11 mouse cellular contexts compared by ENCODE assay signal in the genomic region with DNA sequence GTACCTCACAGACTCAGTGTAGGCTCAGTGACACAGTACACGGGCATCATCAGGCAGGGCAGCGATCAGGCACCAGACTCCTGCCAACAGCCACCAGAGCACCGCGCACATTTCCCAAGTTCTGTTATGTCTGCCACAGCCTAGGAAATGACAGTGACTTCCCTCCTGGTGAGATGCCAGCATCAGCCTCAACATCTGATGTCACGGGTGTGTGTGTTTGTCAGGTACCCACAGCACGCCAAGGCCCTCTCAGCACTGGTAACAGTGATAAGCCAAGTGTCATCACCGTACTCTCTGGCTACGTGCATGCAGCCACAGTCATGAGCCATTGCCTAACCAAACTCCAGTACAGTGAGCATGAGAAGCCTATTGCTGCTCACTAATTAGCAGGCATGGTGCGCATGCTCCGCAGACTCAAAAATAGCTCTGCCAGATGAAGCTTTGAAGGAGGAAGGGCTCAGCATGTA. TPM values are rescaled to one million over a fixed set of nuclear protein-coding genes. Genes with fewer than 3 reads are reported as not detected.
DNase-seq lines count a peak whose midpoint lies in the region; ATAC-seq lines count a peak whose summit lies in the region.
"Had no signal": no experiment of that assay in that cellular context is flagged by ENCODE, and none has a peak within 500 bp of the region (broad histone marks: within the 10 kb centered on the region; RNA-seq: fewer than 3 reads in every experiment).

No protein-coding gene starts in this region.

- no peak for DNase-seq in frontal cortex, postnatal 14 days (ENCODE audit: low spot score in 2 of 2)
- peak; percentile 73 for DNase-seq in 416B (ENCODE audit: low read depth)
- peak; percentile 16 to 26 for DNase-seq in heart, postnatal 10 days
- DNase-seq in kidney, postnatal 14 days, result no peak
- no peak for DNase-seq in thymus, postnatal 14 days
- DNase-seq in hindbrain, embryonic 11.5 days (ENCODE audit: low spot score), result no peak
- DNase-seq: gastrocnemius, postnatal 25 days had no signal

- H3K27me3 ChIP-seq in liver, embryonic 16.5 days (ENCODE audit: control insufficient read depth, insufficient read depth, low read depth, low read length), result no peaks in the 10 kb centered on the region
- no peaks in the 10 kb centered on the region for H3K27me3 ChIP-seq in hindbrain, embryonic 11.5 days (ENCODE audit: control insufficient read depth, insufficient read depth, low read length)

- H3K36me3 ChIP-seq in liver, embryonic 16.5 days (ENCODE audit: control insufficient read depth, insufficient read depth), result no peaks in the 10 kb centered on the region
- no peaks in the 10 kb centered on the region for H3K36me3 ChIP-seq in hindbrain, embryonic 11.5 days (ENCODE audit: control insufficient read depth, insufficient read depth, low read length)

- H3K4me3 ChIP-seq in liver, embryonic 16.5 days (ENCODE audit: low read depth, low read length), result no peak overlapping the region
- no peak overlapping the region for H3K4me3 ChIP-seq in hindbrain, embryonic 11.5 days (ENCODE audit: low read depth, low read length)
- H3K4me3 ChIP-seq: left cerebral cortex, adult 2 months had no signal

- H3K4me1 ChIP-seq in liver, embryonic 16.5 days (ENCODE audit: control insufficient read depth, low read depth, low read length), result peaks cover 10% of the 10 kb centered on the region
- H3K4me1 ChIP-seq in hindbrain, embryonic 11.5 days (replicated peaks; ENCODE audit: control insufficient read depth, insufficient read depth, low read length), result no peaks in the 10 kb centered on the region

- peak; percentile 89 for ATAC-seq in frontal cortex, adult (ENCODE audit: low TSS enrichment)
- no peak for ATAC-seq in liver, embryonic 16.5 days (ENCODE audit: low read depth)
- ATAC-seq in hindbrain, embryonic 11.5 days (ENCODE audit: low FRiP score), result no peak

- no peaks in the 10 kb centered on the region for H3K9me3 ChIP-seq in liver, embryonic 16.5 days (replicated peaks; ENCODE audit: control insufficient read depth, low read length)
- H3K9me3 ChIP-seq in hindbrain, embryonic 11.5 days (ENCODE audit: control insufficient read depth, low read length), result no peaks in the 10 kb centered on the region

- 60% methylated on average over 10 of the region's 10 CpGs for WGBS in liver, embryonic 16.5 days (ENCODE audit: insufficient replicate concordance)
- WGBS in hindbrain, embryonic 11.5 days, result 88% methylated on average over 10 of the region's 10 CpGs

- intact Hi-C loops in heart, postnatal 10 days (cut with DNase I), result no loop called here

- H3K4me2 ChIP-seq in liver, embryonic 16.5 days (ENCODE audit: low read depth, low read length), result no peak overlapping the region
- H3K4me2 ChIP-seq in hindbrain, embryonic 11.5 days (replicated peaks; ENCODE audit: low read depth, low read length), result no peak overlapping the region

- H3K9ac ChIP-seq in liver, embryonic 16.5 days (ENCODE audit: low read depth, low read length), result no peak overlapping the region
- H3K9ac ChIP-seq in hindbrain, embryonic 11.5 days (ENCODE audit: low read depth, low read length), result no peak overlapping the region

- peak overlapping the region; percentile 83 for H3K27ac ChIP-seq in liver, embryonic 16.5 days (ENCODE audit: low read length)
- no peak overlapping the region for H3K27ac ChIP-seq in hindbrain, embryonic 11.5 days (ENCODE audit: low read depth, low read length)
- H3K27ac ChIP-seq: left cerebral cortex, adult 2 months had no signal

RNA-seq across cellular contexts. Expression of a gene that starts 0.7 kb away (rescaled TPM):
- total RNA-seq in heart, postnatal 10 days (2021), result under 1 TPM; 0.30 to 0.41 TPM
- 179 and 195 TPM in 2 replicates for polyA plus RNA-seq in liver, embryonic 16.5 days (2015; fragmentation: Nextera tagmentation; extraction: Ambion mirVana)
- polyA plus RNA-seq in hindbrain, embryonic 11.5 days (2014; fragmentation: Nextera tagmentation; extraction: Ambion mirVana), result 1.1 and 1.4 TPM in 2 replicates
- polyA plus RNA-seq: cortical plate, adult 2 months had no signal

RNA-seq across cellular contexts. Expression of a gene that starts 10.5 kb away (rescaled TPM):
- not detected for total RNA-seq in heart, postnatal 10 days (2021)
- 10.9 and 11.0 TPM in 2 replicates for polyA plus RNA-seq in liver, embryonic 16.5 days (2015; fragmentation: Nextera tagmentation; extraction: Ambion mirVana)
- 0.23 TPM in 1 of 2 replicates, not detected in the other for polyA plus RNA-seq in hindbrain, embryonic 11.5 days (2014; fragmentation: Nextera tagmentation; extraction: Ambion mirVana)
- total RNA-seq: gastrocnemius, postnatal 25 days had no signal

RNA-seq across cellular contexts. Expression of a gene that starts 24.3 kb away (rescaled TPM):
- total RNA-seq in heart, postnatal 10 days (2021), result not detected
- 46.0 and 53.4 TPM in 2 replicates for polyA plus RNA-seq in liver, embryonic 16.5 days (2015; fragmentation: Nextera tagmentation; extraction: Ambion mirVana)
- polyA plus RNA-seq in hindbrain, embryonic 11.5 days (2014; fragmentation: Nextera tagmentation; extraction: Ambion mirVana), result 0.22 and 0.40 TPM in 2 replicates
- total RNA-seq: gastrocnemius, postnatal 25 days; left cerebral cortex, adult 2 months had no signal

Comparison
In these comparisons a context has a peak if more than half of its experiments do, and no peak if none do; other contexts are left out.
1. DNase-seq: peak in 416B (single experiment) and heart, postnatal 10 days (2 of 2); none in frontal cortex, postnatal 14 days (0 of 2), kidney, postnatal 14 days (single experiment), thymus, postnatal 14 days (single experiment) and hindbrain, embryonic 11.5 days (single experiment).
2. RNA of a gene that starts 0.7 kb away (polyA plus RNA-seq): 179 to 195 TPM in liver, embryonic 16.5 days; 1.1 to 1.4 TPM in hindbrain, embryonic 11.5 days; every median in the first group is over 10 times any median in the second.
3. RNA of a gene that starts 24.3 kb away (polyA plus RNA-seq): 46.0 to 53.4 TPM in liver, embryonic 16.5 days; 0.22 to 0.40 TPM in hindbrain, embryonic 11.5 days; every median in the first group is over 10 times any median in the second.